In the genomic region with DNA sequence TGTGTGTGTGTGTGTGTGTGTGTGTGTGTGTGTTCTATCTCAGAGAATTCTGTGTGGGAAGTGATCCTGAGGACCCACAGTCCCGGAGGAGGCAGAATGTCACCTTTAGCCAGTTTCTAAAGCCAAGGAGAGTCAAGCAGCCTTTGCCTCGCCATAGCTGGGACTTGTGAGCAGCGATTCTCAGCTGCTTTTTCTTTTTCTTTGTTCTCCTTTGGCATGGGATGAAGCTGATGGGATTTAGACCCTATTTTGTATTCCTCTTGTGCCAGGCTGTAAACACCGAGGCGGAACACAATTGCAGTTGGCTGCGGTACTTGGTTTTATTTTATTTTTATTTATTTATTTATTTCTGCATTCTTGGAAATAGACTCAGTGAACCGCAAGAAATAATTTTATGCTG, we compare ENCODE assay signal across 29 mouse cellular contexts. TPM values are rescaled to one million over a fixed set of nuclear protein-coding genes. Genes with fewer than 3 reads are reported as not detected.
DNase-seq lines count a peak whose midpoint lies in the region; ATAC-seq and TF ChIP-seq lines count a peak whose summit lies in the region.
"Had no signal": no experiment of that assay in that cellular context is flagged by ENCODE, and none has a peak within 500 bp of the region (broad histone marks: within the 10 kb centered on the region; RNA-seq: fewer than 3 reads in every experiment).

No protein-coding gene starts in this region.

- H3K9me3 ChIP-seq in hindbrain, embryonic 14.5 days (ENCODE audit: control insufficient read depth, low read length) = no peaks in the 10 kb centered on the region
- no peaks in the 10 kb centered on the region for H3K9me3 ChIP-seq in hindbrain, embryonic 12.5 days (replicated peaks)
- H3K9me3 ChIP-seq in midbrain, embryonic 12.5 days = no peaks in the 10 kb centered on the region
- H3K9me3 ChIP-seq in neural tube, embryonic 14.5 days (ENCODE audit: control insufficient read depth, low read length) = no peaks in the 10 kb centered on the region
- H3K9me3 ChIP-seq: embryonic facial prominence, embryonic 10.5 days; G1E; limb, embryonic 15.5 days had no signal

- no peaks in the 10 kb centered on the region; the same call in 1 of the 2 replicates for H3K4me1 ChIP-seq in hindbrain, embryonic 14.5 days (replicated peaks; ENCODE audit: control insufficient read depth, insufficient read depth, low read length)
- H3K4me1 ChIP-seq in hindbrain, embryonic 12.5 days = no peaks in the 10 kb centered on the region
- H3K4me1 ChIP-seq in midbrain, embryonic 12.5 days = peaks cover 7% of the 10 kb centered on the region; the same call in 1 of the 2 replicates
- no peaks in the 10 kb centered on the region for H3K4me1 ChIP-seq in neural tube, embryonic 14.5 days (ENCODE audit: control insufficient read depth, insufficient read depth, low read length)
- H3K4me1 ChIP-seq: embryonic facial prominence, embryonic 10.5 days; limb, embryonic 15.5 days had no signal

- TF ChIP-seq POLR2A in brain, embryonic 14.5 days (IDR thresholded peaks at IDR 0.05; ENCODE audit: borderline replicate concordance, extremely low read depth, insufficient read depth, insufficient read length, poor library complexity, severe bottlenecking) = no peak

- H3K4me2 ChIP-seq in hindbrain, embryonic 14.5 days (replicated peaks) = no peak overlapping the region
- no peak overlapping the region for H3K4me2 ChIP-seq in hindbrain, embryonic 12.5 days (replicated peaks)
- H3K4me2 ChIP-seq in midbrain, embryonic 12.5 days (replicated peaks) = no peak overlapping the region
- no peak overlapping the region for H3K4me2 ChIP-seq in neural tube, embryonic 14.5 days (ENCODE audit: low read depth, low read length)
- H3K4me2 ChIP-seq: heart, embryonic 11.5 days; limb, embryonic 15.5 days; lung, embryonic 14.5 days had no signal

- no peak overlapping the region for H3K4me3 ChIP-seq in hindbrain, embryonic 14.5 days (replicated peaks; ENCODE audit: low read length)
- H3K4me3 ChIP-seq in hindbrain, embryonic 12.5 days = no peak overlapping the region
- no peak overlapping the region for H3K4me3 ChIP-seq in midbrain, embryonic 12.5 days
- no peak overlapping the region for H3K4me3 ChIP-seq in neural tube, embryonic 14.5 days (ENCODE audit: low read depth, low read length)
- H3K4me3 ChIP-seq: embryonic facial prominence, embryonic 10.5 days; limb, embryonic 15.5 days had no signal

- no peaks in the 10 kb centered on the region for H3K36me3 ChIP-seq in hindbrain, embryonic 14.5 days (replicated peaks; ENCODE audit: control insufficient read depth, insufficient read depth)
- no peaks in the 10 kb centered on the region for H3K36me3 ChIP-seq in hindbrain, embryonic 12.5 days
- no peaks in the 10 kb centered on the region for H3K36me3 ChIP-seq in midbrain, embryonic 12.5 days
- no peaks in the 10 kb centered on the region for H3K36me3 ChIP-seq in neural tube, embryonic 14.5 days (ENCODE audit: control insufficient read depth, insufficient read depth, low read length)
- H3K36me3 ChIP-seq: embryonic facial prominence, embryonic 10.5 days; G1E; limb, embryonic 15.5 days had no signal

- no peak for ATAC-seq in hindbrain, embryonic 14.5 days (ENCODE audit: low FRiP score)
- ATAC-seq in hindbrain, embryonic 12.5 days (ENCODE audit: low FRiP score) = no peak
- ATAC-seq in midbrain, embryonic 12.5 days (ENCODE audit: low FRiP score, low read depth) = no peak
- ATAC-seq in neural tube, embryonic 14.5 days (ENCODE audit: low read depth) = peak; percentile 63
- ATAC-seq: intestine, postnatal 0 days had no signal

- TF ChIP-seq CTCF in brain, embryonic 14.5 days (IDR thresholded peaks at IDR 0.05; ENCODE audit: borderline replicate concordance, extremely low read depth, insufficient read depth, insufficient read length) = no peak

- peak overlapping the region; percentile 38 for H3K27ac ChIP-seq in hindbrain, embryonic 14.5 days
- no peak overlapping the region for H3K27ac ChIP-seq in hindbrain, embryonic 12.5 days
- 0 out of 2 replicates have a peak overlapping the region, but pooled peaks have one; percentile 10 for H3K27ac ChIP-seq in midbrain, embryonic 12.5 days (replicated peaks)
- peak overlapping the region; percentile 40; the same call in 1 of the 2 replicates for H3K27ac ChIP-seq in neural tube, embryonic 14.5 days (ENCODE audit: low read depth, low read length)
- H3K27ac ChIP-seq: embryonic facial prominence, embryonic 10.5 days; limb, embryonic 15.5 days; liver, embryonic 14.5 days; stomach, postnatal 0 days had no signal

- peak; percentile 57 for DNase-seq in hindbrain, embryonic 14.5 days (ENCODE audit: low spot score)
- peak; percentile 68 for DNase-seq in brain, embryonic 14.5 days (ENCODE audit: low read depth)
- no peak for DNase-seq in left cerebral cortex, adult 8-10 months (ENCODE audit: low spot score in 2 of 2)
- DNase-seq in urinary bladder, postnatal 36 days (ENCODE audit: low spot score in 2 of 2) = no peak
- DNase-seq: adrenal gland, adult 2 months; B cell, adult 2 months; cerebellum, adult 11-12 months; cerebellum, postnatal 10 days; layer of hippocampus, adult 9-11 months; left cerebral cortex, postnatal 4 days; lung, embryonic 14.5 days; right cerebral cortex, postnatal 14 days; thymus, adult 2 months; thymus, postnatal 4 days had no signal

- 62% methylated on average over 7 of the region's 7 CpGs for WGBS in hindbrain, embryonic 14.5 days
- 83% methylated on average over 7 of the region's 7 CpGs for WGBS in hindbrain, embryonic 12.5 days
- 67% methylated on average over 7 of the region's 7 CpGs for WGBS in midbrain, embryonic 12.5 days
- WGBS in neural tube, embryonic 14.5 days = 55% methylated on average over 7 of the region's 7 CpGs

- no peak overlapping the region for H3K9ac ChIP-seq in hindbrain, embryonic 14.5 days
- no peak overlapping the region for H3K9ac ChIP-seq in hindbrain, embryonic 12.5 days
- H3K9ac ChIP-seq in midbrain, embryonic 12.5 days (replicated peaks) = no peak overlapping the region
- no peak overlapping the region for H3K9ac ChIP-seq in neural tube, embryonic 14.5 days (replicated peaks; ENCODE audit: low read depth, low read length)
- H3K9ac ChIP-seq: limb, embryonic 15.5 days; liver, embryonic 14.5 days; lung, embryonic 14.5 days had no signal

- no peaks in the 10 kb centered on the region for H3K27me3 ChIP-seq in hindbrain, embryonic 14.5 days (ENCODE audit: control insufficient read depth, insufficient read depth, low read length)
- no peaks in the 10 kb centered on the region for H3K27me3 ChIP-seq in hindbrain, embryonic 12.5 days
- no peaks in the 10 kb centered on the region for H3K27me3 ChIP-seq in midbrain, embryonic 12.5 days
- no peaks in the 10 kb centered on the region for H3K27me3 ChIP-seq in neural tube, embryonic 14.5 days (ENCODE audit: control insufficient read depth, insufficient read depth, low read length)
- H3K27me3 ChIP-seq: CH12.LX; limb, embryonic 15.5 days had no signal

RNA-seq across cellular contexts. Expression of gene Ndufb4, which starts 25.2 kb away (rescaled TPM):
- polyA plus RNA-seq in hindbrain, embryonic 14.5 days (2014; fragmentation: Nextera tagmentation; extraction: Ambion mirVana) = 64.5 and 69.9 TPM in 2 replicates
- polyA plus RNA-seq in hindbrain, embryonic 12.5 days (2016; fragmentation: Nextera tagmentation; extraction: Ambion mirVana) = 61.0 and 65.8 TPM in 2 replicates
- 41.7 and 67.5 TPM in 2 replicates for polyA plus RNA-seq in brain, embryonic 14.5 days (2012; rRNA removed)
- 64.0 and 65.8 TPM in 2 replicates for polyA plus RNA-seq in midbrain, embryonic 12.5 days (2016; fragmentation: Nextera tagmentation; extraction: Ambion mirVana)
- 69.3 and 73.0 TPM in 2 replicates for polyA plus RNA-seq in neural tube, embryonic 14.5 days (2014; fragmentation: Nextera tagmentation; extraction: Ambion mirVana)
- 10 to 100 TPM; 62.1 to 83.1 (median 75.9) TPM for total RNA-seq in left cerebral cortex, adult 8-10 months (2022)

RNA-seq across cellular contexts. Expression of gene Hgd, which starts 49.1 kb away (rescaled TPM):
- polyA plus RNA-seq in hindbrain, embryonic 14.5 days (2014; fragmentation: Nextera tagmentation; extraction: Ambion mirVana) = 0.13 TPM in 1 of 2 replicates, not detected in the other
- polyA plus RNA-seq in hindbrain, embryonic 12.5 days (2016; fragmentation: Nextera tagmentation; extraction: Ambion mirVana) = 0.25 TPM in 1 of 2 replicates, not detected in the other
- 0.07 and 0.18 TPM in 2 replicates for polyA plus RNA-seq in brain, embryonic 14.5 days (2012; rRNA removed)
- polyA plus RNA-seq in midbrain, embryonic 12.5 days (2016; fragmentation: Nextera tagmentation; extraction: Ambion mirVana) = 0.21 TPM in 1 of 2 replicates, not detected in the other
- polyA plus RNA-seq in neural tube, embryonic 14.5 days (2014; fragmentation: Nextera tagmentation; extraction: Ambion mirVana) = not detected in 2 replicates
- total RNA-seq in left cerebral cortex, adult 8-10 months (2022) = not detected
- total RNA-seq: CH12.LX; G1E; left cerebral cortex, adult 18-20 months; left cerebral cortex, postnatal 4 days; megakaryocyte, adult 5-6 weeks; neutrophil, adult 5-6 weeks had no signal
- polyA plus RNA-seq: adrenal gland, adult 2 months; cortical plate, adult 2 months; G1E had no signal

Comparison
In these comparisons a context has a peak if more than half of its experiments do, and no peak if none do; other contexts are left out.
1. DNase-seq: peak in hindbrain, embryonic 14.5 days (single experiment) and brain, embryonic 14.5 days (single experiment); none in left cerebral cortex, adult 8-10 months (0 of 2) and urinary bladder, postnatal 36 days (0 of 2).